Mouse (Mus musculus) ovary, postnatal 14 days (tissue): Measurements from ENCODE around the gene Rab3il1.
A peak's percentile ranks its signal among the peaks of the same experiment; 100 is the strongest.
"Not testable (repeated sequence)": the region's sequence is repeated elsewhere in the genome, so short reads cannot be mapped to it uniquely, and the experiment has no call there.

Source experiments
- DNase-seq: peaks from one replicate; pipeline ENCODE4 v3.0.0; 2022; ENCODE audit warnings: low spot score

The Rab3il1 gene

DNA sequence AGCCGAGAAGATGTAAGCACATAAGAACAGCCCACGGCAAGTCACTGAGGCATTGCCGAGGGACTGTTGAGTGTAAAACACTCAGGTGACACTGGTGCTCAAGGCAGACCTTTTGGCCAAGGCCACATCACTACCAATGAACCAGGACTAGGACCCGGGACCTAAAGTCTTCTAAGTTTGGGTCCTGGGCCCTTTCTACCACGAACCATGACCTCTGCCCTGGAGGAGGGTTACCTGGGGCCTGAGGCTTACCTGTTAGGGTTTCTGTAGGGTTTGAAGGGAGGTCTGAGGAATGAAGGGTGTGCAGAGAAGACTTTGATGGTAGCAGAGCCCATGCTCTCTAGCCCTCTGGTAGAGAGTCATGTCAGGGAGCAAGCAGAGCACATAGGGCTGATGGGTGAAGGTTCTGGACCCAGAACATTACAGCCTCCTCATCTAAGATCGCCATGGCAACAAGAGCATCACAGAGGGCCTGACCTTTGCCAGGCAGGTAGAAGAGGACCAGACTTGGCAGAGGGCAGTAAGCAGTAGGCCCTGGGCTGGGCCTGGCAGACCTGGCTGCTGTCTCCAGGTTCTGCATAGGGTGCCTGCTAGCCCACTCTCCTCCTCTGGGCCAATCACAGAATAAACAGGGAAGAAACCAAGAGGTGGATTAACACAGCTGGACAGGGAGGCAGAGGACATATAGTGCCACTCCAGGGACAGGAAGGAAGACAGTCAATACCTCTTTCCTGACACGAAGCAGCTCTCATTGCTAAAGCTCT is at the start of gene Rab3il1, which contains the start of gene Best1:
Gene Rab3il1 (plus strand): TSS at position 464 of the 764 bp plus-strand sequence.
Gene Best1 (minus strand): TSS at position 428 of the 764 bp plus-strand sequence.
- no peak for DNase-seq

- no peak for DNase-seq
These were observed 49.1 kb upstream of the Rab3il1 start for GRCm38 (mm10) chr19:9952390-9952789.

DNA sequence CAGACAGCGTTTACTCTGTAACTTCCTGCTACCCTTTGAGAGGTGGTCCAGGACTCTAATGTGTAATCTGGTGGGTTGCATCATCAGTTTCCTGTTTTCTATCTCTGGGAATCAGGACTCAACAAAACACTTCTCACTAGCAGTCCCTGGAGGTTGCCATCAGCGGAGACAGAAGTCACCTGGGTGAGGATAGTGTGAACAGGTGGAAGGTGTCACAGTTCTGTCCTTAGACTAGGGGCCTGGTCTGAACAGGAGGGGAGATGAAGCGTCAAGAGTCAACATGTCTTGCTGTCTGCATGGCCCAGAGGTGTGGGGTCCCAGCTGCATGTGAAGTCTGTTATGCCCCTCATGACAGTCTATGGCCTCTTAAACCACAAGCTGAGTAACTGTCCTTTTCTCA is 48.6 kb upstream of the Rab3il1 start:
- no peak for DNase-seq

GRCm38 (mm10) chr19:9954055-9954810 is 47.2 kb upstream of the Rab3il1 start:
- DNase-seq = peak; percentile 80

DNA sequence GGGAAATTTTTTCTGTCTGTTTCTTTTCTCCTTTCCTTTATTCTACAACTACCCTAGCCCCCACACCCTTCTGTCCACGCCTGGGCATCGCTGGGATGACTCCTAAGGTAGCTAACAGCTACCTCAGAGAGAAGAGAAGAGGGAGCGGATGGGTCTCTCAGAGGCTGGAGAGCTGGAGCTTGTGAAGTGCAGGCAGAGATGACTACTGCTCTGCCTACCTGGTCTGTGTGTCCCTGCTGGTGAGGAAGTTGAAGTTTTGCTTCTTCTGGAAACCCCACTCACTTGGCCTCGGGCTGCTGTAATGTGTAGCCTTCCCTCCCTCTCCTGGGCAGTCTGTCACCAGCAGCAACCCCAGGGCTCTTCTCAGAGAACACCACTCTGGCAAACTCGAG is 46.7 kb upstream of the Rab3il1 start:
- peak; percentile 27 for DNase-seq

GRCm38 (mm10) chr19:9955438-9955837 is 46.0 kb upstream of the Rab3il1 start:
- no peak for DNase-seq

GRCm38 (mm10) chr19:9956624-9957388 is 44.7 kb upstream of the Rab3il1 start:
- no peak for DNase-seq

- DNase-seq = no peak
These were observed 43.5 kb upstream of the Rab3il1 start for GRCm38 (mm10) chr19:9957965-9958364.

- no peak for DNase-seq
These were observed 40.7 kb upstream of the Rab3il1 start for GRCm38 (mm10) chr19:9960769-9961168.

- no peak for DNase-seq
These were observed 37.1 kb upstream of the Rab3il1 start for GRCm38 (mm10) chr19:9964205-9964916.

- no peak for DNase-seq
These were observed 35.2 kb upstream of the Rab3il1 start for GRCm38 (mm10) chr19:9966096-9966867.

DNA sequence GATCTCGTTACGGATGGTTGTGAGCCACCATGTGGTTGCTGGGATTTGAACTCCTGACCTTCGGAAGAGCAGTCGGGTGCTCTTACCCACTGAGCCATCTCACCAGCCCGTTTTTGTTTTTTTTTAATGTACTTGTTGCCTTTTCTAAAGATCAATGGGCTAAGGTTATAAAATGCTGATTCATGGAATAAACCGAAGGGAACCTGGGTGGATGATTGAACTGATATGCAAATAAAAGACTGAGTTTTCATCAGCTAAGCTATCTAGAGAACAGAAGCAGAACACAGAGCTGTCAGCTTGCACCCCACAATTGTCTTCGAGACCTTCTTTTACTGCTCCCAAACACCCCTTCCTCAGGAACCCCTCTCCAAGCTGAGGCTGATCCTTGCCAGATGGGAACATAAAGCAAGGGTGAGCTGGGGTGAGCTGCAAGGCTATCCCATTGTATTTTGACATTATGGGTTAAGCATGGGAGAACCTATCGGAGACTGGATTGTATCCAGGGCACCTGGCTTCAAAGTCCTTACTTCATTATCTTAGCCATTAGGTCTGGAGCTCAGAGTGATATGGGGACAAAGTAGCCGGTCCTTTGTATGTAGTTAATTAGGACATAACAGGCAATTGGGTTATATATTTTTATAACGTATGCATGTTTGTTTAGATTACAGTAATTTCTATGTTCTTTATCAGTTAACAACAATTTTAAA is 33.2 kb upstream of the Rab3il1 start:
- DNase-seq = no peak

- DNase-seq = not testable (repeated sequence)
These were observed 26.6 kb upstream of the Rab3il1 start for GRCm38 (mm10) chr19:9974853-9975252.

GRCm38 (mm10) chr19:9977085-9977484 is 24.4 kb upstream of the Rab3il1 start:
- DNase-seq = no peak

DNA sequence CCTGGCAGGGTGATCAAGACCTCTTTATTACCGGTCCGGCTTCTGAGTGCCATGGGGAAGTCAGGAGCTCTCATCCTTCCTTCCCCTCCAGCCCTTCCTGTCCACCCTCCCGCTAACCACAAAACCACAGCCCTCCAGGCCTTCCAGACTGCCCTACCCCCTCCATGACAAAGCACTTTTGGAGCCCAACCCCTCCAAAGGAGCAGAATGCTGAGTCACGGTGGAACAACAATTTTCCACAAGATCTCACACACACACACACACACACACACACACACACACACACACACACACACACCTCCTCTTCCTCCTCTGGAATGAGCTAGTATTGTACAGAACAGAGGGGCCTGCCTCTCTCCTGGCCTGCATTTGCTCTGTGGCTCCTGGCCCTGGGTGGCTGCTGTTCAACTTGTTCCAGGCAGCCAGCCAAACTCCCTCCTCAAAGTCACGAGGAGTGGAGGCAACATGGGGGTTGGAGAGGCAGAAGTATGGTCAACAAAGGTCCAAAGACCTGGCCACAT is 23.0 kb upstream of the Rab3il1 start:
- DNase-seq = peak; percentile 68

DNA sequence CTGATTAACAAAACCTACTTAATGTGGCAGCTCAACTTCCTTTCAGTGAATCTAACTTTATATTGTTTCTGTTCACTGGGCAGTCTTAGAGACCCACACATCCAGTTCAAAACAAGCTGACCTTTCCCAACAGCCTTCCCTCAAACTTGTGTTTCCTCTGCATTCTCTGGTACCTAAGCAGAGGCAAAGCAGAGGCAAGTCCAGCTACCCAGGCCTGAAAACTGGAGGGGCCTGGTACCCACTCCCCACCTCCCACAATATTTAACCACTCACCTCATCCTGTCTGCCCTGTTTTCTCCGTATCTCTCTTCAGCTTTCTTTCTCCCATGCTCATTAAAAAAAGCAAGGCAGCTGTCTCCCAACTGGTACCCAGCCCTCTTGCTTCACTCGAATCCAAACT is 22.3 kb upstream of the Rab3il1 start:
- DNase-seq = no peak

DNA sequence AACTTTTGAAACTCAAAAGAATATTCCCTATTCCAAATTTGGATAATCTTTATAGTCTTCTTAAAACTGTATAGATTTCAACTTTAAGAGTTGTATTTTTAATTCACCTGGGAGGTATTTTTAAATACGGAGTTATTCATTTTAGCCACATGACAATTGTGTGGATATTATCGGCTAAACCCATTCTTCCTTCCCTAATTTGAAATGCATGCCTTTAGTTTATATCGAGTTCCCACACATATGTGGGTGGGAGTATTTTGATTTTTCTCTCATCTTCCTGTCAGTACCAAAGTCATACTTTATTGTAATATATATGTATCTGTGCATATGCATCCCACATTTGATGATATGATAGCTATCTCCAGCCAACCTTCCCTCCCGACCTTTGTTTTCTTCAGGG is 21.2 kb upstream of the Rab3il1 start, which contains the start of gene Fth1:
Gene Fth1 (plus strand): TSS at position 341 of the 400 bp plus-strand sequence.
- no peak for DNase-seq

DNA sequence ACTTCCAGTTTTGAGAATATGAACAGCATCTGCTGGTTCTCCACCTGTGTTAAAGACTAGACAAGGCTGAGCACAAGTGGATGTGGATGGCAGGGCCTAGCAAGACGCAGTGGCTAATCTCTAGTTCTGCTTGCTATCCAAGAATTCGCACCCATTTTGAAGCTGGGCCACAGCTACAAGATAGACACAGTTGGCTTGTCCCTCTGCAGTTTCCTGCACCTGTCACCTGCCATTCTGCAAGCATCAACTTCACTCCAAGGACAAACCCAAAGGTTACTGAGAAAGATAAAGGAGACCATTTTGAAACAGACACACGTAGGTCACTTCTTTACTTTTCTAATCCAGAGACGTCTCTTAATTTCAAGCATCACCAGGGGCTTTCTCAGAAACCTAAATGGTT is 19.8 kb upstream of the Rab3il1 start:
- no peak for DNase-seq

- DNase-seq = peak; percentile 91
These were observed 19.2 kb upstream of the Rab3il1 start for GRCm38 (mm10) chr19:9982151-9982851.
